Mouse (Mus musculus) skeletal muscle tissue, adult 2 months (tissue): ENCODE results near the gene Manea.
"Not testable (repeated sequence)": the region's sequence is repeated elsewhere in the genome, so short reads cannot be mapped to it uniquely, and the experiment has no call there.

Experiments used
- DNase-seq: peaks from one replicate; pipeline ENCODE4 v3.0.0-alpha.2; 2012; ENCODE audit warnings: low read depth, low spot score

Manea gene

GRCm38 (mm10) chr4:26346443-26347106, at the start of gene Manea:
Manea (minus strand) TSS chr4:26346891.
- peak; percentile 83 for DNase-seq

GRCm38 (mm10) chr4:26354616-26355015, 7.9 kb upstream of the Manea start:
- DNase-seq: no peak

- DNase-seq: no peak
Observed at GRCm38 (mm10) chr4:26353643-26354231, 7.0 kb upstream of the Manea start.

GRCm38 (mm10) chr4:26347239-26347638, 548 bp upstream of the Manea start:
- no peak for DNase-seq

GRCm38 (mm10) chr4:26345741-26346442, 799 bp downstream of the Manea start:
- no peak for DNase-seq

GRCm38 (mm10) chr4:26345080-26345479, 1.6 kb downstream of the Manea start:
- no peak for DNase-seq

GRCm38 (mm10) chr4:26342346-26342745, 4.3 kb downstream of the Manea start:
- DNase-seq: no peak

- no peak for DNase-seq
Observed at GRCm38 (mm10) chr4:26338604-26339003, 8.1 kb downstream of the Manea start.

GRCm38 (mm10) chr4:26336563-26336962, 10.1 kb downstream of the Manea start:
- DNase-seq: no peak

- not testable (repeated sequence) for DNase-seq
Observed at GRCm38 (mm10) chr4:26304731-26305130, 42.0 kb downstream of the Manea start.

- no peak for DNase-seq
Observed at GRCm38 (mm10) chr4:26277112-26277716, 69.5 kb downstream of the Manea start.

- no peak for DNase-seq
Observed at GRCm38 (mm10) chr4:26276264-26276663, 70.4 kb downstream of the Manea start.

GRCm38 (mm10) chr4:26275769-26276168, 70.9 kb downstream of the Manea start:
- no peak for DNase-seq
